Mouse (Mus musculus): ENCODE data around the gene Acat3.
"Not testable (repeated sequence)": the region's sequence is repeated elsewhere in the genome, so short reads cannot be mapped to it uniquely, and the experiment has no call there.

The Acat3 gene

DNA sequence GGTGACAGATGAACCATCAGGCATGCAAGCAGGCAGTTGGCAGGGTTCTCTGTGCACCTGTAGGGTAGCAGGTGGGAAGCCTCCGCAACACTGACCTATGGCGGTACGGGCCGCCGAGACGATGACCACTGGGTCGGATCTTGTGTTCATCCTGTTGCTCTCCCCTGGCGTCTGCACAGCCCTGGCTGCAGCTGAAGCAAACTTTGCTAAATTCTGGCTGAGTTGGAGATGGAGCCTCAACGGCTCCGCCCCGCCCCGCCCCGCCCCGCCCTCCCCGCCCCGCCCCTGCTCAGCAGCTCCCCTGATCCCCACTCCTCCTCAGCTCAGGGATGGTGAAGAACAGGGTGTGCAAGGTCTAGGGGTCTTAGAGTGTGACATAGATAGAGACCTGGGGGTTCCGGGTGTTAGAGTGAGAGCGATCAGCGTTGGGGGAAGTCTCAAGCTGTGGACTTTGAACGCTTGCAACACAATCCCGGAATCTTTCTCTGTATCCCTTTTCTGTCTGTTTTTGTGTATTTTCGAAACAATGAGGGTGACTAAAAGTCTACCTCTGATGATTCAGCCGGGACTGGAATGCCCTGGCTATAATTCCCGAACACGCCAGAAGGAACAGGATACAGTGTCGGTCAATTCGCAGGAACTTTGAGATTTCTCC is at the start of gene Acat3:
TSS of gene Acat3 (minus strand) at position 450 of the 655 bp plus-strand sequence.
- no peak for DNase-seq (ENCODE audit: low spot score)

DNA sequence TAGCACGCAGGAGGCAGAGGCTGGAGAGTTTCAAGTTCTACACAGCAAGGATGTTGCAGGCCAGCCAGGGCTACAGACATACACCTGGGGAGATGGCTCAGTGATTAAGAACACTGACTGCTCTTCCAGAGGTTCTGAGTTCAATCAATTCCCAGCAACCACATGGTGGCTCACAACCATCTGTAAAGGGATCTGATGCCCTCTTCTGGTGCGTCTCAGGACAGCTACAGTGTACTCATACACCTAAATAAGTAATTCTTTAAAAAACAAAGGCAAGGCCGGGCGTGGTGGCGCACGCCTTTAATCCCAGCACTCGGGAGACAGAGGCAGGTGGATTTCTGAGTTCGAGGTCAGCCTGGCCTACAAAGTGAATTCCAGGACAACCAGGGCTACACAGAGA is 47.7 kb upstream of the Acat3 start:
- DNase-seq (ENCODE audit: low spot score) = not testable (repeated sequence)

DNA sequence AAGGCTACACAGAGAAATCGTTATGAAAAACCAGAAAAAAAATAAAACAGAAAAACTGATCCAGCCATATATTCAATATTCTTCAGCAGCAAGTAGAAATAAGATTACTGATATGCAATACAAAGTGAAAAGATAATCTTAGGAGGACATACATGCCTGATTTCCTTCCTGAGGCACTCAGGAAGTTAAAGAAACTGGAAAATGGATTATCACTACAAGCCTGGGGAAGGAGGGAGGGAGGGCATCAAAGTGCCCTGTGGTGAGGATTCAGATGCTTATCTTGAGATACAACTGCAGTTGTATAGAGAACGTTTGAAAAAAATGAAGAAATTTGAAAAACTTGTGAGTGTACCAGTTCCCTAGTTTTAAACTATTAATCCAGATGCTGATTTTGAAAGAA is 43.6 kb upstream of the Acat3 start:
- no peak for DNase-seq (ENCODE audit: low spot score)

DNA sequence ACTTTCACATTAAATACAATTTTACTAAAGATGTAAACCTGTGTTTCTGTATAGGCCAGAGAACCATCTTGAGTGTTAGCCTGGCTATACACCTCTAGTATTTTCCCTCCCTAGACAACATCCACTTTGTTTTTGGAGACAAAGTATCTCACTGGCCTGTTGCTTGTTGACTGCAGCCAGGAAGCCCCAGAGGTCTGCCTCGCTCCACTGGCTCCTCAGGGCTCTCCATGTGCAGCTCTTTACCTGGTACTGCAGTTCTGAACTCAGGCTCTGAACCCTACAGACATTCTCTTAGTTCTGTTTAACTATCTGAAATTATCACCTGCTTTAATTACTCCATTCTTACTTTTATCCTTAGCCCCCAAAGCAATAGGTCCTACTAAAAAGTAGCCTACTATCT is 38.1 kb upstream of the Acat3 start:
- DNase-seq (ENCODE audit: low spot score) = no peak

DNA sequence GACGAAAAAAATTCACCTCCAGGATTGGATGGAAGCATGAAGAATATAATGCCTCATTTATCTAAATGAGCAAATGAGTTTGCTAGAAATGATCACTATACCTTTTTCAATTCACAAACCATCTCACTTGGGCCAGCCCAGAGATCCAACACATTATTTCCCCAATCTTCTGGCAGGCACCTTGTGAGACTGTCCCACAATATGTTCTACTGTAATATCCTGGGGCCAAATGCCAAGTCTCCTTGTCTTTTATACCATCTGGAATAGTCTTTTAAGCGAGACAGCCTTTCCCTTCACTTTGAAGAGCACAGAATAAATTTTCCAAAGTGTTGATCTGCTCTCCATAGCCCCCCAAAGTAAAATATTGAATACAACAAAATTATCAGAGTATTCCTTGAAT is 33.5 kb upstream of the Acat3 start:
- DNase-seq (ENCODE audit: low spot score) = no peak

DNA sequence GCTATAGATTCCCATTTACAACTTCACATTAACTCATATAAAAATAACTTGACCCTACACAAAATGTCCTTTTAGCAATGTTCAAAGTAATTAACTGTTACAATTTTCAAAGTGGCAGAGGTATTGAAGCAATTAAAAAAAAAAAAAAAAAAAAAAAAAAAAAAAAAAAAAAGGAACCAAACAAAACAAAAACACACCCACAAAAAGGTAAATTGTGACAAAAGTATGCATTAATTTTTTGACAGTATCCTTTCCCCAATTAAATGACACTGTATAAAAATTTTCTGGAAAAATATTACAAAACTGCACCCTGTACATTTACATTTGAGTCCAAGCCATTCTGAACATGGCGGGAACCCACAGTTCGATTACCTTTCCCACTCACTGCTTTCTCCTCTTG is 26.8 kb upstream of the Acat3 start:
- DNase-seq (ENCODE audit: low spot score) = no peak

DNA sequence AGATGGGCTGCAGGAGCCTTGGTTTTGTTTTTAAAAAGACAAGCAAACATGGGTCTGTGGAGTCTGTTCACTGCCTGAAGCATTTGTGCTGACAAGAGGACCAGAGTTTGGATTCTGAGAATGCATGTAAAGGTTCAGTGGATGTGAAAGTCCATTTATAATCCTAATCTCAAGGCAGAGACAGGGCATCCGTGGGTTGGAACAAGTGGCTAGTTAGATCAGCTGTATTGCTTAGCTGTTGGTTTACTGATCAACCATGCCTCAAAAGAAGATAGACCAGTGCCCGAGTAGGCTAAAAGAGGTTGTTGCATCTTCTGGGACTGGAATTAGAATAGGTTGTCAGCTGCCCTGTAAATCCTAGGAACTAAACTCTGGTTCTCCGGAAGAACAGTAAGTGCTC is 23.1 kb upstream of the Acat3 start:
- DNase-seq (ENCODE audit: low spot score) = no peak

DNA sequence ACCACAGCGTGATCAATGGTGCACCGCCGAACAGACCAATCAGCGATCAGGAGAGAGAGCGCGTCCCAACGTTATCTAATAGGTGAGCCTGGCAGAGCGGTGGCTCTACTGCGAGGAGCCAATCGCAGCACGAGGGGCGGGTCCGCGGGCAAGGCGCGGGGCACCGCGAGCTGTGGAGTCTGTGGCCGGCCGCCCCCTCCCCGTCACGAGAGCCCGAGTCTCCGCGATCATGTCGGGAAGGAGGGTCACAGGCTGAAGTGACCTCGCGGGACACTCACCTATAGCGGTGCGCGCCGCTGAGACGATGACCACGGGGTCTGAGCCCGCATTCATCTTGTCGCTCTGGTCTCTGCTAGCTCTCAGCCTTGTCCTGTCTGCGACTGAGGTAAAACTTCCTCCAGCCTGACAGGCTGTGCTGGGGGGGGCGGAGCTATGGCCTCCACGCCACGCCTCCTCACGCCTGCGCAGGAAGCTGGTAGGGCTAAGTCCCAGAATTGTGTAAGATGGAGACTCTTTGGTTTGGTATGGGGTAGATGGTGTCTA is 20.0 kb upstream of the Acat3 start, which contains the start of gene Acat2:
TSS of gene Acat2 (minus strand) at position 417 of the 543 bp plus-strand sequence.
- peak; percentile 88 for DNase-seq (ENCODE audit: low spot score)

DNA sequence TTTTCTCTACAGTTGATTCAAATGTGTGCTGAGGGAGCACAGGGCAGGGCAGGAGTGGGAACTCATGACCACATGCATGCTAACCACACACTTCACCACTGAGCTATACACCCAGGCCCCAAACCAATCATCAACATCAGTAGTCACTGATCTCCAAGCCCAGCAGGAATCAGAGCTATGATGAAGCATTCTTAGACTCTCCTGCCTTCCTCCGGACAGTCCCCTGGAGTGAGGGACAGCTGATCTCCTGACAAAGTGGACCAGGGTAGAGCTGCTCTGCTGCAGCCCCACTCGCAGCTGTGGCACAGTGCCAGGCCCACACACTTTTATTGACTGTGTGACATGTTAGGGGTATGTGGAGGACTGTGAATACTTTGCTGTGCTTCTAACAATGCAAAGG is 19.0 kb upstream of the Acat3 start:
- not testable (repeated sequence) for DNase-seq (ENCODE audit: low spot score)

DNA sequence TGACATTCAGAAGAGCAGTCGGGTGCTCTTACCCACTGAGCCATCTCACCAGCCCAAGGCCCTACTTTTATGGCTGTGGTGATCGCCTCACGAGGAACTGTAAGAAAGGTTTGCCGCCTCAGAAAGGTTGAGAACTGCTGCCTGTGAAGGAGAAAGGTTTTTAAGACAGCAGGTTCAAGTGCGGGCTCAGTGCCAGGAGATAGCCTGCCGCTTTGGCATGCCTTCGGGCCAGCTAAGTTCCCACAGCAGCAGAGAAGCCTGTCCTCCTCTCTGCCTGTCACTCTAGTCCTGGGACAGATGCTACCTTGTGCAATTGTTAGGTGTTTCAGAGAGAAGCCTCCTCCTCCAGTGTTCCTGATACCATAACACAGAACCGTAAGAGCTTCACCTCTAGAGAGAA is 16.3 kb upstream of the Acat3 start:
- no peak for DNase-seq (ENCODE audit: low spot score)

DNA sequence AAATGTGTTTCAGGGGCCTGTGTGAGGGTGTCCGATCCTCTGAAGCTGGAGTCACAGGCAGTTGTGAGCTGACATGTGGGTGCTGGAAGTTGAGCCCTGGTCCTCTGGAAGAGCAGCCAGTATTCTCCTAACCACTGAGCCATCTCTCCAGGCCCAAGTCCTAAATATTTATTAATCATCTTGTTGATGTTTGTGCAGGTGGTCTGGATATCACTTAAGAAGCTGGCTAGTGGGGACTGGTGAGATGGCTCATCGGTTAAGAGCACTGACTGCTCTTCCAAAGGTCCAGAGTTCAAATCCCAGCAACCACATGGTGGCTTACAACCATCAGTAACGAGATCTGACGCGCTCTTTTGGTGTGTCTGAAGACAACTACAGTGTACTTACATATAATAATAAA is 9.3 kb upstream of the Acat3 start:
- DNase-seq (ENCODE audit: low spot score) = no peak

DNA sequence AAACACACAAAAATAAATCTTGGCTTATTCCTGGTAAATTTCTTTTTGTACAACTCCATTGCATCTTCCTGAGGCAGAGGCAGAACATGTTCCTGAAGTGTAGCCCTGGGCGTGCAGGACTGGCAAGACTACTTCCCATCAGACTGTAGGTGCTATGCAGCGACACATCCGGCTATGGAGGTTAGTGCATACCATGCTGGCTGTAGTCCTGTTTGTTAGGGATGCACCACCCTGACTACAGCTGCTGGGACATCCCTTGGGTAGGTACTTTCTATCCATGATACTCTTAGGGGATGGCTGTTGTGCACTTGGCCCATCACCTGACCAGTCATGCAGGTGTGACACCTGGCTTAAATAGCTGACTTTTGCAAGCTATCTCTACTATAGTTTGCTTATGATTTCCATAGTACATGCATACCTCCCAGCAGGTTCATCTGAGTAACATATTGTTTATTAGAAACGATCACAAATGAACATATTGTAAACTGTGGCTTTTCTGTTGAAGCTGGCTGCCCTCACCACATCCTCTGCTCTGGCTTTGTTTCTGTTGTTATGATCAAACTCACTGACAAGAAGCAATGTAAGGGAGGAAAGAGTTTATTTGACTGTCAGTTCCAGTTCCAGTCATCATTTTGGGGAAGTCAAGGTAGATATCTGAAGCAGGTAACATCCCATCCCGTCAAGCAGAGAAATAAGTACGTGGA is 2.2 kb upstream of the Acat3 start:
- no peak for DNase-seq (ENCODE audit: low spot score)

DNA sequence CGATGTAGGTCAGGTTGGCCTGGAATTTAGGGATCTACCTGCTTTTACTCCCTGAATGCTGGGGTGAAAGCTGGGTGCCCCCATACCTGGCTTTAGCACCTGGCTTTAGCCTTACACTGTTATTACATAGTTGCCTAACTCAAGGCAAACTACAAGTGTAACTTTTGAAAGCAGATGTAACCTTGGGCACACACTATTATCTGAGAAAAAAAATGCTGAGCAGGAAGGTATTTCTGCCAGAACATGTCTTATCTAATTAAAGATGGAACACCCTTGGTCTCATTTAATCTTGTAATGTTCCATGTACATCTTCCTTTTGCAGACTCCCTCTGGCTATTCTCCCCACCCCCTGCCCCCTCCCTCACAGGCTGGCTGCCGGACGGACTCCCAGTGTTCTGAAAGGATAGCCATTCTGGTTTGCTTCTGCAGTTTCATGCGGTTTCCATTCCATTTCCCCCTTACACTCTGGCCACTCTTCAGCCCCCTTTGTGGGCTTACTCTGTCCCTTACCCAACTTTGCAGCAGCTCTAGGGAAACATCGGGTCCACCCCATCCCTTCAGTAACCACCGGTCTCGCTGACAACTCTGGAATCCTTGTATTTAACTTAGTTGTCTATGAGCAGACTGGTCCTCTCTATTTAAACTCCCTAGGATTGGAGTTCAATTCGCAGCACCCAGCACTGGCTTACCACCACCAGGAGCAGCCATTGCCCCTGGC is 1.3 kb upstream of the Acat3 start:
- DNase-seq (ENCODE audit: low spot score) = no peak

DNA sequence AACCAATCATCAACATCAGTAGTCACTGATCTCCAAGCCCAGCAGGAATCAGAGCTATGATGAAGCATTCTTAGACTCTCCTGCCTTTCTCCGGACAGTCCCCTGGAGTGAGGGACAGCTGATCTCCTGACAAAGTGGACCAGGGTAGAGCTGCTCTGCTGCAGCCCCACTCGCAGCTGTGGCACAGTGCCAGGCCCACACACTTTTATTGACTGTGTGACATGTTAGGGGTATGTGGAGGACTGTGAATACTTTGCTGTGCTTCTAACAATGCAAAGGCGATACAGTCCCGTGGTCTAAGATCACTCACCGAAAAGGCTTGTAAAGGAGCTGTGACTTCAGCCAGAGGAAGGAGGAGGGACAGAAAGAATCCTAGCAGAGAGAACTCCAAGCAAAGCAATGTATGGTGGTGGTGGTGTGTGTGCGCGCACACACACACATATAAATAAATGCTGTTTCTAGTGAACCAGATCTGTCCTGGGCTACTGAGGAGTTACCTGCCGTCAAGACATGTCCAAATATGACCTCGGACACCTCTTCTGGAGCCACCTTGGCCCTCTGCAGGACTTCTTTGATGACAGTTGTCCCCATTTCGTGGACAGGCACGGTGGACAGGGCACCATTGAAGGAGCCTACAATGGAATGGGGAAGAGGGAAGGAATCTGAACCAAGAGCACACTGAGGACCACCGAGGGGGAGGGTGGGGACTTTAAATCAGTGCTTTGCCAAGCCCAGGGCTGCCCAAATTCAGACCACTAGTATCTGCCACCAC is 837 bp downstream of the Acat3 start:
- DNase-seq (ENCODE audit: low spot score) = not testable (repeated sequence)

DNA sequence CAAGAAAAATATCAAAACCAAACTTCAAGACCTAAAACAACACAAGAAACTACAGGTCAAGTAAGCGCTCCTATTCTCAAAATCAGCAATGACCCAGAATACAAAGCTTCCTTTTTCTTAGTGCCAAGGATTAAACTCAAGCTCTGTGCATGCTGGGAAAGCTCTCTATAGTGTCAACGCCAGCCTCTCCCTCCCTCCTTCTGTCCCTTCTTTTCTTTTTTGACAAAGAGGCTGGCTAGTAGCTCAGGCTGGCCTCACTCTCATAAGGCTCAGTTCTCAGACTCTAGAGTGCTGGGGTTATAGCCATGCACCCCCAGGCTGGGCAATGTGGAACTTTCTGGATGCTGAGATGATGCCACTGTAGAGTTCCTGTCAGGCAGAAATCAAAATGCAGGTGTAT is 2.3 kb downstream of the Acat3 start:
- DNase-seq (ENCODE audit: low spot score) = no peak

DNA sequence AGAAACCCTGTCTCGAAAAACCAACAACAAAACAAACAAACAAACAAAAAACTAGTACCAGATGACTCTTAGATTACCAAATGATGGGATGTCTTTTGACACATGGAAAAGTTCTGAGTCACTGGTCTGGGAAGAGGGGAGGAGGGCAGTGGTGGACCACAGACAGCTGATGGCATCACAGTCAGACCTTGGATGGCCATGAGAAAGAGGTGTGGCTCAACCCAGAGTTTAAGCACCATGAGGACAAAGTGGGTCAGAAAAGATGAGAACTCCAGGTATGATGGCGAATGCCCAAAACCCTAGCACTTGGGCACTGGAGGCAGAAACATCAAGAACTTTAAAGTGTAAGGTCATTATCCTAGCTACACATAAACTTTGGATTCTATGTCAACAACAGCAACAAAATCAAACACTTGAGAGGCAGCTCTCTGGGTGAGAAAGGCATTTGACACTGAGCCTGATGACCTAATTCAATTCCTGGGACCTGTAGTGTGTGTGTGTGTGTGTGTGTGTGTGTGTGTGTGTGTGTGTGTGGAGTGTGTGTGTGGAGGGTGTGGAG is 2.9 kb downstream of the Acat3 start:
- DNase-seq (ENCODE audit: low spot score) = no peak

DNA sequence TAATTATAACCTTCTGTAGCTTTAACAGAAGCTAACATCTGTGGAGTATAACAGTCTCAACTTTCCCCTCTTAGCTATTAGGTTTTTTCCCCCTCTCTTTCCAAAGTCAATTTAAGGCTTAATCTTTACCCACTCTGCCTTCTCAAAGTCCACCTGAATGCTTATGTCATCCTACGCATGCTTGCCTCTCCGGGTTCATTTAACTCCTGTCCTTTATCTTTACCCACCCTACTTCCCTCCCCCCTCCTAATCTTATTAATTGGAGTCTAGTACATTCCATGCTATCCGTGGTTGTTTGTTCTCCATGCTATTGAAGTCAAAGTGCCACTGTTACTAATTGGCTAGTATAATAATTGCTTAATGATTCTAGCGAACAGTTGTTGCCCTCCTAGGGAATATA is 4.7 kb downstream of the Acat3 start:
- DNase-seq (ENCODE audit: low spot score) = no peak

DNA sequence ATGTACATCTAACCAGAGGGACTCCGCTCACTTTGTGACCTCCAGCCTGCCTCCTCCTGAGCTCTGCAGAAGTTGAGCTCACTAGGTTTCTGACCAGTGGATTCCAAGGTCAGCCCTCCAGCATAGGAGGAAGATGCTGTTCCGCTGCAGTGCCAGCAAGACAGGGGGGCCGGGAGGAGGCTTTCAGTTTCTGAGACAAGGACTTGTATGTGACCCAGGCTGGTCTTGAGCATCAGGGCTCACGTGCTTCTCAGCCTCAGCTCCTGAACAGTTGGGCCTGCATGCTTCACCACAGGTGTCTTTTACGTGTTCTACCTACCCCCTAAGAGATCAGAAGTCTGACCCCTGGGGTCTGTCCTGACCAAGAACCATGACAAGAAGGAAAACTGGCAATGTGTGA is 8.8 kb downstream of the Acat3 start:
- DNase-seq (ENCODE audit: low spot score) = not testable (repeated sequence)

DNA sequence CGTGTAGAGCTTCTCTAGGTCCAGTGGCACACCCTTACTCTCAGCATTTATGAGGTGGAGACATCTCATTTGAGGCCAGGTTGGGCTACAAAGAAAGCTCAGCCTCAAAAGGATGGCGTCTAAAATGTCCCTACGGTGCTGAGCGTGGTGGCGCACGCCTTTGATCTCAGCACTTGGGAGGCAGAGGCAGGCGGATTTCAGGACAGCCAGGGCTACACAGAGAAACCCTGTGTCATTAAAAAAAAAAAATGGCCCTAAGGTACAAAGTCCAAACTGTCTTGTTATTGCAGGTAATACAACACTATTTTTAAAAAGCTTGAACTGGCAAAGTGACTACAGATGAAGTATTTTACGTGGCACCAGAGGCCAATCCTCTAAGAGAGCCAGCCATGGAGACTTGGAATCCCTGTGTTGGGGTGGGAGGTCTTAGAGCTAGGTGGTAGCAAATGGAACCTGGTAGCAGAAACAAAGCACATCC is 14.7 kb downstream of the Acat3 start:
- DNase-seq (ENCODE audit: low spot score) = no peak

DNA sequence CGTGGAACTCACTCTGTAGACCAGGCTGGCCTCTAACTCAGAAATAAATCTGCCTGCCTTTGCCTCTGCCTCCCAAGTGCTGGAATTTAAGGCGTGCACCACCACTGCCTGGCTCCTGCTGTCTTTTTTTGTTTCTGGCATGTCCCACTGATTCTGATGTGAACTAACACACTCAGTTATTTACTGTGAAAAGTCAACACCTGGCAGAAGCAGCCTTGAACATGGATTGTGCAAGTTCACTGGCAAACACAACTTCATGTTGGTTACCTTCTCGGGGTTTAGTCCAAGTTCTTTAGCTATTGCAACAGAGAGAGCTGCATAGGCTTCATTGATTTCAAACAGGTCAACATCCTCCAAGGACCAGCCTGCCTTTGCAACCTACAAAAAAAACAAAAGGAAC is 15.4 kb downstream of the Acat3 start:
- DNase-seq (ENCODE audit: low spot score) = no peak

DNA sequence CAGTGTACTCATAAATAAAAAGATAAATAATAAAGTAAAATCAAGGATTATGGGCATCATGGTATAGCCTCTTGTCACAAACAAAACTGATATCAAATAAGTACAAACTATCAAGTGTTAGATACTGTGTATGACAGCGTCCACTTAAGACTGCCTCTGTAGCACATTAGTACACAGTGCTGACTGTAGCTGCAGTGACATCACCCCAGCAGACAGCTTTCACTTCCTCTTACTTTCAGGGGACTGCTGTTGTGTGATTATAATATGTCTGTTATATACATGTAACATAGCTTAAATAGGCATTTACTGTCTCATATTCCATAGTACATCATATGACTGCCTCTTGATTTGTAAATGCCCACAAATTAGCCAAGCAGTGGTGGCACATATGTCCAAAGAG is 19.3 kb downstream of the Acat3 start:
- no peak for DNase-seq (ENCODE audit: low spot score)
